Mouse (Mus musculus): ENCODE data around the gene Acbd6. TPM values are rescaled to one million over a fixed set of nuclear protein-coding genes. Genes with fewer than 3 reads are reported as not detected.

Acbd6 gene
- polyA plus RNA-seq, 1 experiment from 2014 or later, result 58.7 TPM

GRCm38 (mm10) chr1:155656321-155656720 lies 98.4 kb downstream of the Acbd6 start:
- H3K4me2 ChIP-seq (ENCODE audit: low read depth, low read length), result no peak overlapping the region
- H3K4me3 ChIP-seq (ENCODE audit: low read length), result no peak overlapping the region
- no peaks in the 10 kb centered on the region for H3K4me1 ChIP-seq (replicated peaks; ENCODE audit: control insufficient read depth, insufficient read depth, low read length)
- no peak overlapping the region for H3K27ac ChIP-seq (ENCODE audit: low read length)
- no peaks in the 10 kb centered on the region for H3K36me3 ChIP-seq (ENCODE audit: control insufficient read depth, insufficient read depth, low read length)
- H3K9me3 ChIP-seq (ENCODE audit: control insufficient read depth, low read length), result no peaks in the 10 kb centered on the region
- H3K27me3 ChIP-seq (ENCODE audit: control insufficient read depth, insufficient read depth, low read depth, low read length), result no peaks in the 10 kb centered on the region
- 67% methylated on average over 5 of the region's 5 CpGs for WGBS
- H3K9ac ChIP-seq (ENCODE audit: low read length), result no peak overlapping the region
- ATAC-seq (ENCODE audit: low read depth), result no peak

DNA sequence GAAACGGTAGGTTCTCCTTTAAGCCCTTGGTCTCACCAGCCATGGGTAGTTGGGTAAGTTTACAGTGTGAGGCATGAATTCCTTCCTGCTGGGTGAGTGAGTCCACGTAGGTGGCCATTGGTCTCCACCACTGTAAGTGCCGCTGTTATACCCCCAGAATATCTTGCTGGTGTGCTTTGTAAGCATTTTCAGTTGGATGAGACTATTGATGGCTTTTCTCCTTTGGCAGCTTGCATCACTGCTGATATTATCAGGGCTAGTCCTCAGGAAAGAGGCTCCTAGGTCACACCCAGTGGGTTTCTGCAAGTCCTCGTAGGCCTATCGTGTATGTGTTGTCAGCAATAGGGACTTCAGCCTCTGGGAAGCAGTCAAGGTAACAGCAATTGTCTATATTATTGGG lies 106.1 kb downstream of the Acbd6 start:
- Histone ChIP-seq H3K9ac (ENCODE audit: low read length) (no peak overlapping the region), H3K4me3 (ENCODE audit: low read length) (no peak overlapping the region), H3K27me3 (ENCODE audit: control insufficient read depth, insufficient read depth, low read depth, low read length) (no peaks in the 10 kb centered on the region), H3K36me3 (ENCODE audit: control insufficient read depth, insufficient read depth, low read length) (no peaks in the 10 kb centered on the region), H3K4me1 (replicated peaks; ENCODE audit: control insufficient read depth, insufficient read depth, low read length) (no peaks in the 10 kb centered on the region), H3K4me2 (ENCODE audit: low read depth, low read length) (no peak overlapping the region), H3K9me3 (ENCODE audit: control insufficient read depth, low read length) (no peaks in the 10 kb centered on the region; the same call in 1 of the 2 replicates), H3K27ac (ENCODE audit: low read length) (no peak overlapping the region)
- whole genome bisulfite sequencing, result 79% methylated on average over 5 of the region's 5 CpGs
- no peak for ATAC-seq (ENCODE audit: low read depth)

GRCm38 (mm10) chr1:155675570-155675969 lies 117.7 kb downstream of the Acbd6 start:
- Histone ChIP-seq H3K4me1 (replicated peaks; ENCODE audit: control insufficient read depth, insufficient read depth, low read length) (no peaks in the 10 kb centered on the region), H3K9ac (ENCODE audit: low read length) (no peak overlapping the region), H3K4me3 (ENCODE audit: low read length) (no peak overlapping the region), H3K27ac (ENCODE audit: low read length) (no peak overlapping the region), H3K4me2 (ENCODE audit: low read depth, low read length) (no peak overlapping the region), H3K36me3 (ENCODE audit: control insufficient read depth, insufficient read depth, low read length) (no peaks in the 10 kb centered on the region), H3K9me3 (ENCODE audit: control insufficient read depth, low read length) (no peaks in the 10 kb centered on the region), H3K27me3 (ENCODE audit: control insufficient read depth, insufficient read depth, low read depth, low read length) (no peaks in the 10 kb centered on the region)
- ATAC-seq (ENCODE audit: low read depth), result no peak
- WGBS, result 72% methylated on average over 6 of the region's 6 CpGs

DNA sequence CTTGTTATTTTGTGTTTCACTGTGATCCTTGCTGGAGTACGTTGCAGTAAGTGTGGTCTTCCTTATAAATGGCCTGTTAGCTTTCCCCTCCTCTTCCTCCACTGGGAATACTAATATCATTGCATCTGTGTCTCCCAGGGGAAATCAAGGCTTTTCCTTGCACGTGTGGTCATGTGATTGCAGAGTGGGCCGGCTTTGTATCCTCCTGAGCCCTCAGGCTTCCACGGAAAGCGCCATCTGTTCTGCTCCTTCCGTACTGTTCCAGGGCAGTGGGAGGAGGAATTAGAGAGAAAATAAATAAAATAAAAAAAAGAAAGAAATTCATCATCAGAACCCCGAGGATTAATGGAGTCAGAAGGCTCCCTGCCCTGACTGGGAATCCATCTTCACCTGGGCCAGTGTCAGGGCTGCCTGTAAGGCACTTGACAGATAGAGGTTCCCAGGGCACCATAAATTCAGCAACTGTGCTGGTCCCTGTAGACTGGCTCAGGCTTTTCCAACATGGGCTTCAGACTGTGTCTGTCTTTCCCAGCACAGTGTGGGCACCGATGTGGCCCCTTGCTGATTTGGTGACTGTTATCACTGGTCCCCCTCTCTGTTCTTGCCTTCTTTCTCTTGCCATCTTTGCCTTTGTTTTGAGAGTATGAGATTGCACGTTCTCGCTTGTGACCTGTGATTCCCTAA lies 123.3 kb downstream of the Acbd6 start:
- no peak overlapping the region for H3K27ac ChIP-seq (ENCODE audit: low read length)
- no peaks in the 10 kb centered on the region for H3K4me1 ChIP-seq (replicated peaks; ENCODE audit: control insufficient read depth, insufficient read depth, low read length)
- no peak overlapping the region for H3K9ac ChIP-seq (ENCODE audit: low read length)
- H3K4me3 ChIP-seq (ENCODE audit: low read length), result no peak overlapping the region
- WGBS, result 73% methylated on average over 10 of the region's 10 CpGs
- no peak overlapping the region for H3K4me2 ChIP-seq (ENCODE audit: low read depth, low read length)
- H3K36me3 ChIP-seq (ENCODE audit: control insufficient read depth, insufficient read depth, low read length), result no peaks in the 10 kb centered on the region
- H3K9me3 ChIP-seq (ENCODE audit: control insufficient read depth, low read length), result no peaks in the 10 kb centered on the region
- no peak for ATAC-seq (ENCODE audit: low read depth)
- no peaks in the 10 kb centered on the region for H3K27me3 ChIP-seq (ENCODE audit: control insufficient read depth, insufficient read depth, low read depth, low read length)

DNA sequence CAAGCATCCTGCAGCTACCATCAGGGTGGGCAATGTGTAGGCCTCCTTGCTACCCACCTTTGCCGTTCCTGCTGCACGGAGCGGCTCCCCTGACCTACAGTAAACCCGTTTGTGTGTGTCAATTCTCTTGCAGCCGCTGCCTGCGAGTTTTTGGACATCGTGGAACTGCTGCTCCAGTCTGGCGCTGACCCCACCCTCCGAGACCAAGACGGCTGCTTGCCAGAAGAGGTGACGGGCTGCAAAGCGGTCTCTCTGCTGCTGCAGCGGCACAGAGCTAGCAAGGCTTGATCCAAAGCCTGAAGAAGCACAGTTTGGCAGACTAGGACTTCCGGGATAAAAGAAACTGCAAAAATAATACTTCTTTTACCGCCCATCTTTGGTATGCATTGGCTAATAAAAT lies 128.9 kb downstream of the Acbd6 start:
- Histone ChIP-seq H3K27ac (ENCODE audit: low read length) (no peak overlapping the region), H3K4me1 (replicated peaks; ENCODE audit: control insufficient read depth, insufficient read depth, low read length) (no peaks in the 10 kb centered on the region), H3K27me3 (ENCODE audit: control insufficient read depth, insufficient read depth, low read depth, low read length) (no peaks in the 10 kb centered on the region), H3K4me3 (ENCODE audit: low read length) (no peak overlapping the region), H3K9me3 (ENCODE audit: control insufficient read depth, low read length) (no peaks in the 10 kb centered on the region), H3K36me3 (ENCODE audit: control insufficient read depth, insufficient read depth, low read length) (no peaks in the 10 kb centered on the region), H3K9ac (ENCODE audit: low read length) (no peak overlapping the region), H3K4me2 (ENCODE audit: low read depth, low read length) (no peak overlapping the region)
- WGBS, result 69% methylated on average over 15 of the region's 15 CpGs
- ATAC-seq (ENCODE audit: low read depth), result no peak

DNA sequence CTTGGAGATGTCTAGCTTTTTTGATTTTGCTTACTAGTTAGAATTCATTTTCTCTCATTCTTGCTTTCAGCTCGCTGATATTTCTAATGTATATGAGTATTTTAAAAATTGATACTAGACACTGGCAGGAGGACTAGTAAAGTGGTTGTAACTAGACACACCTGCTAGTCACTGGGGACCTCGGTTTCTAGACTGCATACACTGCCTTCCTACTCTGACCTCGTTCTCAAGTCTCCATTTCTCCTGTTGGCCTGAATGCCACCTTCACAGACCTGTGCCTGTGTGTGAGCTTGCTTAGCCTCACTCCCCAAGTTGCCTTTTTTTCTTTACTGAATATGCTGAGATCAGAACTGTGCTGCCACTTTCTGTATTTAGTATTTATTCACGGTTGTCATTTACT lies 131.2 kb downstream of the Acbd6 start:
- no peaks in the 10 kb centered on the region for H3K36me3 ChIP-seq (ENCODE audit: control insufficient read depth, insufficient read depth, low read length)
- H3K27ac ChIP-seq (ENCODE audit: low read length), result no peak overlapping the region
- WGBS, result 80% methylated on average over 4 of the region's 4 CpGs
- H3K9ac ChIP-seq (ENCODE audit: low read length), result no peak overlapping the region
- no peaks in the 10 kb centered on the region for H3K27me3 ChIP-seq (ENCODE audit: control insufficient read depth, insufficient read depth, low read depth, low read length)
- no peak for ATAC-seq (ENCODE audit: low read depth)
- peaks cover 8% of the 10 kb centered on the region; the same call in 1 of the 2 replicates for H3K4me1 ChIP-seq (replicated peaks; ENCODE audit: control insufficient read depth, insufficient read depth, low read length)
- no peaks in the 10 kb centered on the region for H3K9me3 ChIP-seq (ENCODE audit: control insufficient read depth, low read length)
- no peak overlapping the region for H3K4me3 ChIP-seq (ENCODE audit: low read length)
- H3K4me2 ChIP-seq (ENCODE audit: low read depth, low read length), result no peak overlapping the region

GRCm38 (mm10) chr1:155689558-155689957 lies 131.6 kb downstream of the Acbd6 start:
- H3K9me3 ChIP-seq (ENCODE audit: control insufficient read depth, low read length), result no peaks in the 10 kb centered on the region
- ATAC-seq (ENCODE audit: low read depth), result no peak
- no peaks in the 10 kb centered on the region for H3K36me3 ChIP-seq (ENCODE audit: control insufficient read depth, insufficient read depth, low read length)
- H3K9ac ChIP-seq (ENCODE audit: low read length), result no peak overlapping the region
- no peak overlapping the region for H3K4me2 ChIP-seq (ENCODE audit: low read depth, low read length)
- no peak overlapping the region for H3K27ac ChIP-seq (ENCODE audit: low read length)
- no peaks in the 10 kb centered on the region for H3K27me3 ChIP-seq (ENCODE audit: control insufficient read depth, insufficient read depth, low read depth, low read length)
- H3K4me1 ChIP-seq (replicated peaks; ENCODE audit: control insufficient read depth, insufficient read depth, low read length), result peaks cover 8% of the 10 kb centered on the region; the same call in 1 of the 2 replicates
- H3K4me3 ChIP-seq (ENCODE audit: low read length), result no peak overlapping the region
- WGBS, result 86% methylated on average over 5 of the region's 5 CpGs

GRCm38 (mm10) chr1:155692230-155692629 lies 134.3 kb downstream of the Acbd6 start:
- H3K4me2 ChIP-seq (ENCODE audit: low read depth, low read length), result no peak overlapping the region

DNA sequence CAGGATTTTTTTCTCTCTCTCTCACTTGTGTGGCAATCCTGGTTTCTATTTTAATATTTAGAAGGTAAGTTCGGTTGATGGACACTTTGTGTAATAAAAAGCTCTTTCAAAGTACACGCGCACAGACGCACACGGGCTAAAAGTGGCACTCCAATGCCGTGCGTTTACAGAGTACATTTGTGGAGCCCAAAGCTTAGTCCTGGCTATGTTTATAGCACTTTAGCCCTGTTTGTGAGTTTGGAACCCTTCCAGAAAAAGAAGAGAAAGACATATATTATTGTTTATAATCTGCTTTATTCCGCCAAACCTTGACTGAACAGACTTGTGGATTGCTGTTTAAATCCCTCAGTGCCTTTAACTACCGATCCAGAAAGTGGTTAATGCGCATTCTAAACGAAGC lies 135.1 kb downstream of the Acbd6 start:
- Histone ChIP-seq H3K36me3 (ENCODE audit: control insufficient read depth, insufficient read depth, low read length) (no peaks in the 10 kb centered on the region), H3K4me2 (ENCODE audit: low read depth, low read length) (no peak overlapping the region), H3K27me3 (ENCODE audit: control insufficient read depth, insufficient read depth, low read depth, low read length) (no peaks in the 10 kb centered on the region), H3K4me3 (ENCODE audit: low read length) (no peak overlapping the region), H3K9ac (ENCODE audit: low read length) (no peak overlapping the region), H3K9me3 (ENCODE audit: control insufficient read depth, low read length) (no peaks in the 10 kb centered on the region), H3K27ac (ENCODE audit: low read length) (no peak overlapping the region), H3K4me1 (replicated peaks; ENCODE audit: control insufficient read depth, insufficient read depth, low read length) (peaks cover 8% of the 10 kb centered on the region; the same call in 1 of the 2 replicates)
- 25% methylated on average over 11 of the region's 11 CpGs for WGBS
- 0 out of 2 replicates have a peak, but pooled peaks have one; percentile 52 for ATAC-seq (ENCODE audit: low read depth)

More at GRCm38 (mm10) chr1:155692230-155692629, 134.3 kb downstream of the Acbd6 start:
- Histone ChIP-seq H3K9me3 (ENCODE audit: control insufficient read depth, low read length) (no peaks in the 10 kb centered on the region), H3K27me3 (ENCODE audit: control insufficient read depth, insufficient read depth, low read depth, low read length) (no peaks in the 10 kb centered on the region), H3K4me1 (replicated peaks; ENCODE audit: control insufficient read depth, insufficient read depth, low read length) (peaks cover 8% of the 10 kb centered on the region; the same call in 1 of the 2 replicates), H3K9ac (ENCODE audit: low read length) (no peak overlapping the region), H3K4me3 (ENCODE audit: low read length) (no peak overlapping the region), H3K36me3 (ENCODE audit: control insufficient read depth, insufficient read depth, low read length) (no peaks in the 10 kb centered on the region), H3K27ac (ENCODE audit: low read length) (no peak overlapping the region)
- no peak for ATAC-seq (ENCODE audit: low read depth)
- WGBS, result 83% methylated on average over 6 of the region's 6 CpGs
